Mouse (Mus musculus): ENCODE results near the gene Slc16a2. TPM values are rescaled to one million over a fixed set of nuclear protein-coding genes. Genes with fewer than 3 reads are reported as not detected.

Slc16a2 gene
- total RNA-seq, 4 experiments from 2014 or later = 27.4 to 30.3 (median 28.8) TPM

DNA sequence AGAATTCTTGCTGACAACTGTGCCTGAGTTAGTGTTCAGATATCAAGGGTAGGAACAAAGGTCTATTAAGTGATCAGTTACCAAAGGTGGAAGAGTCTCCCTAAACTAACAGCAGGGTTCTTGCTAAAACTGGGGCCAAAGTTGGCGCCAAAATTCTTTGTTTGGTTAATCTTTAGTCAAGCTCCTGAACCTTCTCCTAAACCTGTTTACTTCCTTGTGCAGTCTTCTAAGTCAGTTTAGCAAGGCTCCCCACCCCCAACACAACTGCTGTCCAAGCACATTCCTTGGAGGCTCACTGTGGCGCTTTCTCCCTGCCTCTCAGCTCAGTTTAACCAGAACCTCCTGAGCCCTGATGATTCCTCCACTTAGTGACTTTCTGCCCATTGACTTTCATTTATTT is 168.8 kb downstream of the Slc16a2 start:
- no peak for DNase-seq (ENCODE audit: low spot score in 2 of 2)

DNA sequence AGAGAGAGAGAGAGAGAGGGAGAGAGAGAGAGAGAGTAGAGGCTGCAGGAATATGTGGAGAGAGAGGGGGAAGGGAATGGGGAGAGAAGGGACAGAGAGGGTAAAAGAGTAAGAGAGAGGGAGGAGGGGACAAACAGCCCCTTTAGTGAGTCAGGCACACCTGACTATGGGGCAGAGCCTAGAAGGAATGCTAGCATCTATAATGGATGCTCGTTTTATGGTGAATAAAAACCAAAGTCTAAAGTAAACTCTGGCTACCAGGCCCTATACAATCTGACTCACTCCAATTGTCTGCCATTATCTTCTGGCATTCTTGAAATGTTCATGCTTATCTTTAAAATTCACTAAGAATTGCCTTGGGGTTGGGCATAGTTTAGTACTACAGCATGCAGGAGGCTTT is 169.7 kb downstream of the Slc16a2 start:
- no peak for DNase-seq (ENCODE audit: low spot score in 2 of 2)

Other genes with a start within 250 kb of the Slc16a2 start
- under 1 TPM in 1 of 4 experiments, not detected in 3; 0.34 TPM for gene Zcchc13, start 191.4 kb downstream of the Slc16a2 start, total RNA-seq (2022)
- 10 to 100 TPM; 46.4 to 54.6 (median 49.9) TPM for gene Rlim, start 159.3 kb upstream of the Slc16a2 start, total RNA-seq (2022)